ENCODE assay signal across 31 mouse cellular contexts in the genomic region with DNA sequence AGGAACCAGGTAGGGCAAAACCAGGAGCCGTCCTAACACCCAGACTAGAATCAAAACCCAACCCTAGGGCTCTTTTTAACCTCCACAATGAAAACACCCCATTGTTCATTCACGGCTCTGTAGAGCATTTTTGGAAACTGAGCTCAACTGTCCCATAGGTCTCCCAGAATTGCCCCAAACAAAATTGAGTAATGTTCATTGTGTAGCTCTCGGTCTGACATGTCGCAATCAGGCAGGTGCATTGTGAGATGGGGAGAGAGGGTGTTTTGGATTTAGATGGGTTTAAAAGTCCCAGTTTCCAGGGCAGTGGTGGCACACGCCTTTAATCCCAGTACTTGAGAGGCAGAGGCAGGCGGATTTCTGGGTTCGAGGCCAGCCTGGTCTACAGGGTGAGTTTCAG. TPM values are rescaled to one million over a fixed set of nuclear protein-coding genes. Genes with fewer than 3 reads are reported as not detected.
DNase-seq lines count a peak whose midpoint lies in the region; ATAC-seq and TF ChIP-seq lines count a peak whose summit lies in the region.
"Had no signal": no experiment of that assay in that cellular context is flagged by ENCODE, and none has a peak within 500 bp of the region (broad histone marks: within the 10 kb centered on the region; RNA-seq: fewer than 3 reads in every experiment).

No protein-coding gene starts in this region.

- no peak overlapping the region for H3ac ChIP-seq in myocyte (ENCODE audit: control insufficient read depth, insufficient read length)

- H3K9me3 ChIP-seq in midbrain, embryonic 11.5 days (ENCODE audit: control insufficient read depth, low read length): no peaks in the 10 kb centered on the region
- H3K9me3 ChIP-seq in midbrain, embryonic 13.5 days: no peaks in the 10 kb centered on the region
- H3K9me3 ChIP-seq: embryonic facial prominence, embryonic 10.5 days; embryonic facial prominence, embryonic 13.5 days; forebrain, embryonic 10.5 days; forebrain, embryonic 13.5 days; heart, embryonic 12.5 days; heart, embryonic 15.5 days; hindbrain, embryonic 10.5 days; hindbrain, embryonic 13.5 days had no signal

- DNase-seq in left cerebral cortex, adult 2 months (ENCODE audit: extremely low spot score in 1 of 2, low spot score in 2 of 2): no peak
- no peak for DNase-seq in left cerebral cortex, postnatal 4 days
- peak; percentile 64 for DNase-seq in midbrain, embryonic 11.5 days (ENCODE audit: low spot score, missing footprints)
- DNase-seq: adrenal gland, adult 2 months; adrenal gland, postnatal 14 days; B cell, adult 2 months; cerebellum, adult 11-12 months; cerebellum, adult 8-10 months; cerebellum, postnatal 10 days; cerebellum, postnatal 36 days; embryo, embryonic 11 days; gastrocnemius, postnatal 10 days; gastrocnemius, postnatal 36 days; heart, adult 11 months; heart, postnatal 10 days; heart, postnatal 36 days had no signal

- no peak for ATAC-seq in midbrain, embryonic 11.5 days (ENCODE audit: low FRiP score)
- no peak for ATAC-seq in midbrain, embryonic 13.5 days
- ATAC-seq in cerebellum, adult (ENCODE audit: insufficient number of reproducible peaks, low FRiP score, low TSS enrichment): no peak
- ATAC-seq: CD4-positive, CD25-positive, alpha-beta regulatory T cell, adult 4 months; forebrain, embryonic 13.5 days; forebrain, embryonic 16.5 days; hindbrain, embryonic 16.5 days had no signal

- H3K79me2 ChIP-seq in myocyte (ENCODE audit: control insufficient read depth, insufficient read depth): no peaks in the 10 kb centered on the region

- 89% methylated on average over 7 of the region's 7 CpGs for WGBS in midbrain, embryonic 11.5 days
- 86% methylated on average over 7 of the region's 7 CpGs for WGBS in midbrain, embryonic 13.5 days

- intact Hi-C loops in left cerebral cortex, adult 2 months (cut with DNase I): no loop called here
- intact Hi-C loops in left cerebral cortex, postnatal 4 days (cut with DNase I): no loop called here

- no peaks in the 10 kb centered on the region; the same call in 1 of the 2 replicates for H3K4me1 ChIP-seq in midbrain, embryonic 11.5 days (ENCODE audit: control insufficient read depth, insufficient read depth, low read length)
- H3K4me1 ChIP-seq in midbrain, embryonic 13.5 days (replicated peaks): 0 out of 2 replicates have a peak, but pooled peaks cover 5% of the 10 kb centered on the region
- H3K4me1 ChIP-seq: forebrain, embryonic 13.5 days; heart, embryonic 12.5 days; heart, embryonic 15.5 days had no signal

- no peaks in the 10 kb centered on the region for H3K36me3 ChIP-seq in midbrain, embryonic 11.5 days (ENCODE audit: control insufficient read depth, insufficient read depth, low read length)
- no peaks in the 10 kb centered on the region for H3K36me3 ChIP-seq in midbrain, embryonic 13.5 days
- H3K36me3 ChIP-seq in myocyte (ENCODE audit: control insufficient read depth, insufficient read depth): no peaks in the 10 kb centered on the region
- H3K36me3 ChIP-seq: embryonic facial prominence, embryonic 10.5 days; embryonic facial prominence, embryonic 13.5 days; forebrain, embryonic 10.5 days; heart, embryonic 12.5 days; heart, embryonic 15.5 days; hindbrain, embryonic 10.5 days; hindbrain, embryonic 13.5 days had no signal

- no peak overlapping the region for H3K9ac ChIP-seq in midbrain, embryonic 11.5 days (ENCODE audit: low read length)
- H3K9ac ChIP-seq in midbrain, embryonic 13.5 days (replicated peaks): no peak overlapping the region
- H3K9ac ChIP-seq: forebrain, embryonic 13.5 days; heart, embryonic 15.5 days had no signal

- TF ChIP-seq POLR2A in myocyte (IDR thresholded peaks at IDR 0.05; ENCODE audit: insufficient read length, low read depth): no peak

- no peak overlapping the region for H3K4me3 ChIP-seq in left cerebral cortex, adult 2 months
- H3K4me3 ChIP-seq in midbrain, embryonic 11.5 days (ENCODE audit: low read depth, low read length): no peak overlapping the region
- no peak overlapping the region for H3K4me3 ChIP-seq in midbrain, embryonic 13.5 days (replicated peaks)
- H3K4me3 ChIP-seq in myocyte: no peak overlapping the region
- H3K4me3 ChIP-seq: embryonic facial prominence, embryonic 10.5 days; embryonic facial prominence, embryonic 13.5 days; erythroblast, embryonic 14.5 days; forebrain, embryonic 10.5 days; forebrain, embryonic 13.5 days; heart, embryonic 12.5 days; heart, embryonic 15.5 days; hindbrain, embryonic 10.5 days; hindbrain, embryonic 13.5 days had no signal

- TF ChIP-seq CTCF in left cerebral cortex, adult 2 months (IDR thresholded peaks at IDR 0.05): no peak

- peak overlapping the region; percentile 87 for H3K27ac ChIP-seq in left cerebral cortex, adult 2 months
- no peak overlapping the region for H3K27ac ChIP-seq in midbrain, embryonic 11.5 days (ENCODE audit: low read depth, low read length)
- no peak overlapping the region for H3K27ac ChIP-seq in midbrain, embryonic 13.5 days
- H3K27ac ChIP-seq: embryonic facial prominence, embryonic 10.5 days; forebrain, embryonic 10.5 days; forebrain, embryonic 13.5 days; heart, embryonic 15.5 days; hindbrain, embryonic 13.5 days had no signal

- H3K4me2 ChIP-seq in midbrain, embryonic 11.5 days: no peak overlapping the region
- H3K4me2 ChIP-seq in midbrain, embryonic 13.5 days (replicated peaks): no peak overlapping the region
- H3K4me2 ChIP-seq in myocyte (ENCODE audit: low read depth): peak overlapping the region; percentile 61
- H3K4me2 ChIP-seq: embryonic facial prominence, embryonic 13.5 days; forebrain, embryonic 13.5 days; heart, embryonic 12.5 days; heart, embryonic 15.5 days; hindbrain, embryonic 13.5 days had no signal

- no peaks in the 10 kb centered on the region for H3K27me3 ChIP-seq in midbrain, embryonic 11.5 days (ENCODE audit: control insufficient read depth, insufficient read depth, low read length)
- H3K27me3 ChIP-seq in midbrain, embryonic 13.5 days: no peaks in the 10 kb centered on the region
- H3K27me3 ChIP-seq in myocyte (ENCODE audit: control insufficient read depth, insufficient read depth, insufficient read length): no peaks in the 10 kb centered on the region
- H3K27me3 ChIP-seq: embryonic facial prominence, embryonic 13.5 days; forebrain, embryonic 13.5 days; hindbrain, embryonic 13.5 days had no signal

TF ChIP-seq in myocyte, 11 proteins besides CTCF, POLR2A, EP300 and RAD21:
- TF ChIP-seq CEBPB (IDR thresholded peaks at IDR 0.05; ENCODE audit: insufficient read depth, poor library complexity, severe bottlenecking) (peak; percentile 77; the same call in 1 of the 2 replicates), MYOD1 (IDR thresholded peaks at IDR 0.05; ENCODE audit: control insufficient read depth in 1 of 3, insufficient read length in 2 of 3, low read depth in 2 of 3) (no peak), USF1 (IDR thresholded peaks at IDR 0.05; ENCODE audit: low read depth) (no peak)

RNA-seq across cellular contexts. Expression of a gene that starts 9.7 kb away (rescaled TPM):
- total RNA-seq in left cerebral cortex, adult 2 months (2021): 100 to 1,000 TPM; 281 to 290 TPM
- 100 to 1,000 TPM; 108 to 115 TPM for total RNA-seq in left cerebral cortex, postnatal 4 days (2021)
- polyA plus RNA-seq in midbrain, embryonic 11.5 days (2014; fragmentation: Nextera tagmentation; extraction: Ambion mirVana): 31.7 and 35.2 TPM in 2 replicates
- polyA plus RNA-seq in midbrain, embryonic 13.5 days (2015; fragmentation: Nextera tagmentation; extraction: Ambion mirVana): 67.8 and 69.0 TPM in 2 replicates
- polyA plus RNA-seq in myocyte (2012; fragmentation: generic; extraction: Trizol): 518 TPM

RNA-seq across cellular contexts. Expression of a gene that starts 10.2 kb away (rescaled TPM):
- total RNA-seq in left cerebral cortex, adult 2 months (2021): 1 to 10 TPM; 4.8 to 5.0 TPM
- 1 to 10 TPM; 4.1 to 5.9 TPM for total RNA-seq in left cerebral cortex, postnatal 4 days (2021)
- polyA plus RNA-seq in midbrain, embryonic 11.5 days (2014; fragmentation: Nextera tagmentation; extraction: Ambion mirVana): 47.5 and 51.1 TPM in 2 replicates
- polyA plus RNA-seq in midbrain, embryonic 13.5 days (2015; fragmentation: Nextera tagmentation; extraction: Ambion mirVana): 14.8 and 19.7 TPM in 2 replicates
- 120 TPM for polyA plus RNA-seq in myocyte (2012; fragmentation: generic; extraction: Trizol)
- polyA plus RNA-seq: CD4-positive, CD25-positive, alpha-beta regulatory T cell, adult 4 months had no signal

RNA-seq across cellular contexts. Expression of a gene that starts 50.5 kb away (rescaled TPM):
- total RNA-seq in left cerebral cortex, adult 2 months (2021): 10 to 100 TPM; 45.5 to 46.5 TPM
- total RNA-seq in left cerebral cortex, postnatal 4 days (2021): 10 to 100 TPM; 79.3 to 79.5 TPM
- polyA plus RNA-seq in midbrain, embryonic 11.5 days (2014; fragmentation: Nextera tagmentation; extraction: Ambion mirVana): 167 and 169 TPM in 2 replicates
- 130 and 137 TPM in 2 replicates for polyA plus RNA-seq in midbrain, embryonic 13.5 days (2015; fragmentation: Nextera tagmentation; extraction: Ambion mirVana)
- 34.6 TPM for polyA plus RNA-seq in myocyte (2012; fragmentation: generic; extraction: Trizol)
